ENCODE assay signal across 7 mouse cellular contexts in the genomic region with DNA sequence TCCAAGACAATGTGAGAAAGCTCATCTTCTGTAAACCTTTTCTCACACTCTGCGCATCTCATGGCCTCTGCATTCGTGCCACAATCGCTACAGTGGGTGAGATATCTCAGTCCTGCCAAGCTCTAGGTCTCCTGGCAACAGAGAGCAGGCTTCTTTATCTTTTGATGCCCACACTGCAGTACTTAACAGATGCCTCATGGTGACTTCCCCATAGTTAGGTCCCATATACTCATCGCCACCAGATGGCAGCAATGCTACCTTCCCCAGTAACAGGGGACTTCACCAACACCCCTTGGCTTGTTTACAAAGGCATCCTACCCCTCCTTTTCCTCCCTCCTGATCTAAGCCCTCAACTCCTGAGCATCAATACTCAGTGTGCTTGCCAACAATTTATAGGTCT.
DNase-seq lines count a peak whose midpoint lies in the region; ATAC-seq lines count a peak whose summit lies in the region.

No protein-coding gene starts in this region.

- no peaks in the 10 kb centered on the region for H3K4me1 ChIP-seq in embryonic facial prominence, embryonic 12.5 days

- no peak overlapping the region for H3K27ac ChIP-seq in embryonic facial prominence, embryonic 12.5 days

- H3K4me2 ChIP-seq in embryonic facial prominence, embryonic 12.5 days (replicated peaks), result no peak overlapping the region

- peak; percentile 69; the same call in 1 of the 2 replicates for ATAC-seq in embryonic facial prominence, embryonic 12.5 days (ENCODE audit: insufficient number of reproducible peaks, insufficient read depth, low FRiP score, low TSS enrichment)

- H3K9ac ChIP-seq in embryonic facial prominence, embryonic 12.5 days, result no peak overlapping the region

- no peaks in the 10 kb centered on the region for H3K9me3 ChIP-seq in embryonic facial prominence, embryonic 12.5 days

- WGBS in embryonic facial prominence, embryonic 12.5 days, result 20% methylated on average over 4 of the region's 4 CpGs

- DNase-seq in ES-CJ7 (ENCODE audit: low read depth, low spot score) (peak; percentile 79), ZHBTc4 (ENCODE audit: low read depth, low spot score) (peak; percentile 74)
- peak; percentile 57 for DNase-seq in heart, postnatal 4 days
- peak; percentile 64 for DNase-seq in layer of hippocampus, adult 11-12 months (ENCODE audit: low spot score)
- DNase-seq in lung, adult 18-20 months, result peak; percentile 3 to 9
- DNase-seq in retina, postnatal 7 days (ENCODE audit: low read depth, low spot score), result peak; percentile 53

- H3K27me3 ChIP-seq in embryonic facial prominence, embryonic 12.5 days, result no peaks in the 10 kb centered on the region

- no peak overlapping the region for H3K4me3 ChIP-seq in embryonic facial prominence, embryonic 12.5 days

- no peaks in the 10 kb centered on the region for H3K36me3 ChIP-seq in embryonic facial prominence, embryonic 12.5 days

Comparison
In these comparisons a context has a peak if more than half of its experiments do, and no peak if none do; other contexts are left out.
1. DNase-seq: peak in every context shown above with its lines; median percentile 79 in ES-CJ7; 74 in ZHBTc4; 64 in layer of hippocampus, adult 11-12 months; 57 in heart, postnatal 4 days; 53 in retina, postnatal 7 days; 6 in lung, adult 18-20 months.